Mouse (Mus musculus): Measurements from ENCODE around the gene Acsf2. TPM values are rescaled to one million over a fixed set of nuclear protein-coding genes. Genes with fewer than 3 reads are reported as not detected.
A peak's percentile ranks its signal among the peaks of the same experiment; 100 is the strongest.

Acsf2 gene
- total and polyA plus RNA-seq, 3 experiments: 2.8 to 13.1 TPM; not detected in 1

DNA sequence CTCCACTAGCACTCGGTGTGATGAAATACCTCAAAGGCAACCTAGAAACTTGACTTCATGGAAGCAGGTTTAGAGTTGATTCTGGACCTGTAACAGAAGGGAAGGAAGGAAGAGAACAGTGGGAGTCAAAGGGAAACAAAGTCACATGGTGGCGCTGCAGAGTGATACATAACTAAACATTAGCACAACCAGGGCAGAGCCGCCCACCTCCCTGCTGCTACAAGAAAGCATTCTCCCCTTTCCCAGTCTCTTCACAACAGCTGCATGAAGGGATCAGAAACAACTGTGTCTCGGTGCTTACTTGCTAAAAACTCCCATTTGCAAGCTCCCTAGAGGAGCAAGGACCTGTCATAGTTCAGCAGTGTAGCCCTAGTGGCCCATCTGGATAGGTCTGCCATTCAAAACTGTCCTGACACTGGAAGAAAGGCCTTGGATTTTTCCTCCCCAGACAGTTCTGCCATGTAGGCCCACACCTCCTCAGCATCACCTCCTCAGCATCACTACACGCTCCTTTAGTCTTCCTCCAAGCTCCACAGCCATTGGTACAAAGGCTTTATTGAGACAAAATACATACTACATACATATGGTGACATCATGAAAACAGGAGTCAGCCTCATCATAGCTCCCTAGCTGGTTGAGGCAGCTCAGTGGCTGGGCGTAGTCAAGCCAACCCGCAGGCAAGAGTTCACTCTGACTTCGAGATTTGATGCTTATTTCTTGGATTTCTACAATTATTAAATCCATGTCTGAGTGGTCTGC is 43.0 kb upstream of the Acsf2 start:
- DNase-seq (ENCODE audit: low read depth, low spot score): peak; percentile 32
- Histone ChIP-seq H3K9me3 (replicated peaks; ENCODE audit: insufficient read depth, low read length) (no peaks in the 10 kb centered on the region), H3K79me2 (ENCODE audit: control insufficient read depth, insufficient read depth, low read length, poor library complexity) (no peaks in the 10 kb centered on the region), H3K4me1 (ENCODE audit: control insufficient read depth in 1 of 2, insufficient read depth in 2 of 2, low read length in 2 of 2) (no peaks in the 10 kb centered on the region), H3K36me3 (ENCODE audit: control insufficient read depth in 1 of 2, insufficient read depth in 2 of 2, low read length in 2 of 2) (peaks cover 0 to 12% of the 10 kb centered on the region in 2 experiments; a peak in 2 of 4 replicates), H3K9ac (ENCODE audit: control insufficient read depth, low read depth, low read length, poor library complexity, severe bottlenecking) (no peak overlapping the region), H3K27me3 (ENCODE audit: control insufficient read depth in 1 of 2, insufficient read depth in 2 of 2, low read length in 2 of 2) (no peaks in the 10 kb centered on the region), H3K27ac (ENCODE audit: control insufficient read depth, low read depth, low read length) (no peak overlapping the region), H3K4me3 (ENCODE audit: control insufficient read depth in 1 of 2, insufficient read depth in 1 of 2, low read depth in 2 of 2, low read length in 2 of 2) (no peak overlapping the region)
- no peak for TF ChIP-seq UBTF (IDR thresholded peaks at IDR 0.05; ENCODE audit: borderline replicate concordance, insufficient read depth, low read depth, low read length)
- no peak for TF ChIP-seq E2F4 (IDR thresholded peaks at IDR 0.05; ENCODE audit: borderline replicate concordance, low read depth, low read length)
- TF ChIP-seq TBP (IDR thresholded peaks at IDR 0.05; ENCODE audit: low read depth, low read length): no peak
- no peak for TF ChIP-seq RCOR1 (IDR thresholded peaks at IDR 0.05; ENCODE audit: low read depth, low read length)
- no peak for TF ChIP-seq MYB (IDR thresholded peaks at IDR 0.05; ENCODE audit: low read depth, low read length)
- TF ChIP-seq POLR2AphosphoS2 (IDR thresholded peaks at IDR 0.05; ENCODE audit: low read length): peak; percentile 82
- peak; percentile 35; the same call in 1 of the 2 replicates for TF ChIP-seq CHD2 (IDR thresholded peaks at IDR 0.05; ENCODE audit: low read length)
- TF ChIP-seq SMC3 (IDR thresholded peaks at IDR 0.05; ENCODE audit: low read depth, low read length): 0 out of 2 replicates have a peak, but pooled peaks have one; percentile 24
- TF ChIP-seq POLR2A (IDR thresholded peaks at IDR 0.05; ENCODE audit: control insufficient read depth in 1 of 2, insufficient read depth in 1 of 2, low read depth in 1 of 2, low read length in 2 of 2, poor library complexity in 1 of 2): peak in 1 of 2 experiments; percentile 53; a peak in 2 of 4 replicates
- TF ChIP-seq ZMIZ1 (IDR thresholded peaks at IDR 0.05; ENCODE audit: low read depth, low read length): peak; percentile 80

DNA sequence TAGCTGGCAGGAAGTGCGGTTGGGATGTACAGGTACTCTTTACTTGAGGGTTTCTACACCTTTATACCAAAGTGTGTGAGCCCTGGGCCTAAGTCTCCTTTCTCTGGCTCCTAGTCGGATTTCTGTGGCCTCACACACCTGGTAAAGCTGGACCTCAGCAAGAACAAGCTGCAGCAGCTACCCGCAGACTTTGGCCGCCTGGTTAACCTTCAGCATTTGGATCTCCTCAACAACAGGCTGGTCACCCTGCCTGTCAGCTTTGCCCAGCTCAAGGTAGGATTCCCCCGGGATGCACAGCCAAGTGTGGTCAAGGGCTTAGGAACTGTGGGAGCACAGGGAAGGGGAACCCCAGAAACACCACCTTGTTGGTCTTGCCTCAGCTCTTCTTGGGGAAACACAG is 32.8 kb upstream of the Acsf2 start:
- peaks cover 20 to 54% of the 10 kb centered on the region in 2 experiments for H3K36me3 ChIP-seq (ENCODE audit: control insufficient read depth in 1 of 2, insufficient read depth in 2 of 2, low read length in 2 of 2)
- no peak for DNase-seq (ENCODE audit: low read depth, low spot score)
- peaks cover 5 to 8% of the 10 kb centered on the region in 2 experiments for H3K4me1 ChIP-seq (ENCODE audit: control insufficient read depth in 1 of 2, insufficient read depth in 2 of 2, low read length in 2 of 2)
- H3K9me3 ChIP-seq (replicated peaks; ENCODE audit: insufficient read depth, low read length): no peaks in the 10 kb centered on the region
- no peaks in the 10 kb centered on the region for H3K27me3 ChIP-seq (ENCODE audit: control insufficient read depth in 1 of 2, insufficient read depth in 2 of 2, low read length in 2 of 2)
- H3K27ac ChIP-seq (ENCODE audit: control insufficient read depth, low read depth, low read length): no peak overlapping the region
- H3K79me2 ChIP-seq (ENCODE audit: control insufficient read depth, insufficient read depth, low read length, poor library complexity): peaks cover 32% of the 10 kb centered on the region
- H3K4me3 ChIP-seq (ENCODE audit: control insufficient read depth in 1 of 2, insufficient read depth in 1 of 2, low read depth in 2 of 2, low read length in 2 of 2): no peak overlapping the region
- no peak for TF ChIP-seq MXI1 (IDR thresholded peaks at IDR 0.05; ENCODE audit: low read depth, low read length)
- TF ChIP-seq TCF12 (IDR thresholded peaks at IDR 0.05; ENCODE audit: low read depth, low read length): no peak
- no peak for TF ChIP-seq POLR2AphosphoS5 (IDR thresholded peaks at IDR 0.05; ENCODE audit: borderline replicate concordance, low read depth, low read length)
- no peak for TF ChIP-seq ELF1 (IDR thresholded peaks at IDR 0.05; ENCODE audit: low read depth, low read length)
- TF ChIP-seq GATA1 (IDR thresholded peaks at IDR 0.05; ENCODE audit: low read depth, low read length): no peak
- no peak for TF ChIP-seq SMC3 (IDR thresholded peaks at IDR 0.05; ENCODE audit: low read depth, low read length)
- no peak; a peak in 1 of 4 replicates for TF ChIP-seq POLR2A (IDR thresholded peaks at IDR 0.05; ENCODE audit: control insufficient read depth in 1 of 2, insufficient read depth in 1 of 2, low read depth in 1 of 2, low read length in 2 of 2, poor library complexity in 1 of 2)
- TF ChIP-seq NELFE (IDR thresholded peaks at IDR 0.05; ENCODE audit: low read depth, low read length): no peak
- H3K9ac ChIP-seq (ENCODE audit: control insufficient read depth, low read depth, low read length, poor library complexity, severe bottlenecking): no peak overlapping the region
